Mouse (Mus musculus) hindbrain, embryonic 13.5 days (tissue): ENCODE measurements around the gene Slc22a3. TPM values are rescaled to one million over a fixed set of nuclear protein-coding genes. Genes with fewer than 3 reads are reported as not detected.

Source experiments
- ATAC-seq: fragments of 200-750 bp; cut with Nextera tagmentation; 2 replicates; pipeline ENCODE4 v1.8.0; 2017; ENCODE audit warnings: moderate TSS enrichment; ENCODE audit not compliant: low FRiP score
- H3K27ac ChIP-seq: fragments of 300-500 bp; sonication (generic); 2 replicates; pipeline ENCODE4 v1.5.1; 2015; ENCODE audit warnings: inconsistent platforms, mild to moderate bottlenecking, moderate library complexity
- H3K27me3 ChIP-seq: fragments of 300-500 bp; sonication (generic); 2 replicates; pipeline ENCODE4 v1.6.1; 2015; ENCODE audit warnings: mild to moderate bottlenecking, inconsistent platforms
- H3K36me3 ChIP-seq: fragments of 300-500 bp; sonication (generic); 2 replicates; pipeline ENCODE4 v1.6.1; 2015; ENCODE audit warnings: mild to moderate bottlenecking, inconsistent platforms
- H3K4me1 ChIP-seq: fragments of 300-500 bp; sonication (generic); replicated peaks from 2 replicates; pipeline ENCODE4 v1.6.1; 2015; ENCODE audit warnings: inconsistent platforms
- H3K4me2 ChIP-seq: fragments of 300-500 bp; sonication (generic); 2 replicates; pipeline ENCODE4 v1.6.1; 2015; ENCODE audit warnings: inconsistent platforms, mild to moderate bottlenecking, moderate library complexity
- H3K4me3 ChIP-seq: fragments of 300-500 bp; sonication (generic); 2 replicates; pipeline ENCODE4 v1.5.1; 2015; ENCODE audit warnings: mild to moderate bottlenecking, inconsistent platforms
- H3K9ac ChIP-seq: fragments of 300-500 bp; sonication (generic); 2 replicates; pipeline ENCODE4 v1.6.1; 2015; ENCODE audit warnings: mild to moderate bottlenecking, inconsistent platforms
- H3K9me3 ChIP-seq: fragments of 300-500 bp; sonication (generic); 2 replicates; pipeline ENCODE4 v1.6.1; 2016; ENCODE audit warnings: inconsistent platforms
- WGBS: fragments of 180-500 bp; shearing (Covaris S2); methylation state at CpG from one replicate; pipeline ENCODE4 v1.1.7; 2015; 5-methylcytosine and 5-hydroxymethylcytosine counted together
- polyA plus RNA-seq: library from polyadenylated mRNA; unstranded; fragments of >200 nt; fragmentation: Nextera tagmentation; extraction: Ambion mirVana; gene quantifications from 2 replicates; pipeline ENCODE4 v1.2.1, GENCODE M21; 2015

The Slc22a3 gene
- polyA plus RNA-seq, 1 experiment from 2014 or later = 0.66 TPM

DNA sequence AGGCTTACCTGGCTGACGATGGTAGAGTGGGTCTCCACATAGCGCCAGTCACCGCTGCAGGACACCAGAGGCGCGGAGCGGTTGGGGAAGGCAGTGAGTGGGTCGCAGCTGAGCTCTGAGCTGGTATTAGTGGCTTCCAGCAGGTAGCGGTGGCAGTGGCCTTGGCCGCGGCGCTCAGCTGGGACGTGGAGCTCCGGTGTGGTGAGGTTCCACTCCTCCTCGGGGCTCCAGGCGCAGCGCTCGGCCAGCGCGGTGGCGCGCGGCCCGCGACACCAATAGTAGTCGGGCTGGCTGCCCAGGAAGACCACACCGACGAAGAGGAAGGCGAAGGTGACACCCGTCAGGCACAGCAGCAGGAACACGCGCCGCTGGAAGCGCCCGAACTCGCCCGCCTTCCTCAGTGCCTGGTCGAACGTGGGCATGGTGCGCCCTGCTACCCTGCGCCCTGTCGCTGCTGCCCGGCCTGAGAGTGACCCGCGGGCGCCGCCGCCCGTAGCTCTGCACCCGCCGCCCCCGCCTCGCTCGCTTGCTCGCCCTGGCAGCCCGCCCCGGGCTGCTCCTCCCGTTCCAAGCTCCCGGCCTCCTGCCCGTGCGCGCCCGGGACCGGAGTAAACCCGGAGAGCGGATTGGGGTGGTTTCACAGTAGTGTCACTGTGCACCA, 471 bp downstream of the Slc22a3 start:
- H3K4me3 ChIP-seq = peak overlapping the region; percentile 39
- peaks cover 8% of the 10 kb centered on the region for H3K4me1 ChIP-seq
- no peak for ATAC-seq
- peaks cover 49% of the 10 kb centered on the region for H3K27me3 ChIP-seq
- 2% methylated on average over 65 of the region's 65 CpGs for WGBS
- H3K9ac ChIP-seq = peak overlapping the region; percentile 55; the same call in 1 of the 2 replicates
- peak overlapping the region; percentile 62 for H3K4me2 ChIP-seq
- H3K36me3 ChIP-seq = no peaks in the 10 kb centered on the region
- no peaks in the 10 kb centered on the region for H3K9me3 ChIP-seq
- no peak overlapping the region for H3K27ac ChIP-seq

DNA sequence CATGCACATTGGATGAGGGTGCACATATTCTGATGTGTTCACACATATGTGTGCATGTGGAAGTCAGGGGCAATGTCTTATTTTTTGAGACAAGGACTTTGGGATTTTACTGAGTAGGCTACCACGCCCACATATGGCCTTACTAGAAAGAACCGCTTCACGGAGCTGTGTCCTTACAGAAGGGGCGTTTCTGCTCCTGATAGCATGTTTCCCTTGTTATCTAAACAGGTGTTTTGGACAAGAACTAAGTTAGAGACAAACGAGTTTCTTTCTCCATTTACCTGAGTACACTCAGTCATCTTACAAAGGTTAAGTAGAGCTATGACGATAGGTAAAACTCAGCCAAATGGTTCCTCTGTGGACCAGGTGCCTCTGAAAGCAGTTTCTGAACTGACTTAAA, 1.8 kb downstream of the Slc22a3 start:
- no peak overlapping the region for H3K9ac ChIP-seq
- H3K27ac ChIP-seq = no peak overlapping the region
- H3K27me3 ChIP-seq = peaks cover 49% of the 10 kb centered on the region
- WGBS = 86% methylated on average over 6 of the region's 6 CpGs
- no peak overlapping the region for H3K4me3 ChIP-seq
- no peaks in the 10 kb centered on the region for H3K9me3 ChIP-seq
- H3K36me3 ChIP-seq = no peaks in the 10 kb centered on the region
- no peak for ATAC-seq
- H3K4me2 ChIP-seq = no peak overlapping the region
- H3K4me1 ChIP-seq = peaks cover 8% of the 10 kb centered on the region

DNA sequence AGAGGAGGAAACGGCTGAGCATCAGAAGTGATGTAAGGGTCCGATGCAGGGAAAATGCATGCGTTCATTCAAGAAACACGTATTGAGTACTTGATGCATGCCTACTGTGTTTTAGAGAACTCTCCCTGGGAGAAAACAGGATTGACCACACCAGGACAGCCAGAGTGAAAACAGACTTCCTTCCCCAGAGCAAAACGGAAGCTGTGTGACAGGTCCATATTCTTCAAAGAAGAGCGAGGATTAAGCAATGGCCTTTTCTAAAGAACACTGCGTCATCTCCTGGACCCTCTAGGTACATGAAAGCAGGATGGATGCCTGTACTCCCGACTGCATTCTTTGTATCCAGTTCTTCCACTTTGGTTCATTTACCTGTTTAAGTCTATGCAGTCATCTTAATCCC, 8.1 kb downstream of the Slc22a3 start:
- Histone ChIP-seq H3K4me1 (no peaks in the 10 kb centered on the region), H3K4me3 (no peak overlapping the region), H3K4me2 (no peak overlapping the region), H3K36me3 (no peaks in the 10 kb centered on the region), H3K9me3 (no peaks in the 10 kb centered on the region), H3K9ac (no peak overlapping the region), H3K27me3 (peaks cover 4% of the 10 kb centered on the region; the same call in 1 of the 2 replicates), H3K27ac (no peak overlapping the region)
- no peak for ATAC-seq
- 91% methylated on average over 8 of the region's 8 CpGs for WGBS

DNA sequence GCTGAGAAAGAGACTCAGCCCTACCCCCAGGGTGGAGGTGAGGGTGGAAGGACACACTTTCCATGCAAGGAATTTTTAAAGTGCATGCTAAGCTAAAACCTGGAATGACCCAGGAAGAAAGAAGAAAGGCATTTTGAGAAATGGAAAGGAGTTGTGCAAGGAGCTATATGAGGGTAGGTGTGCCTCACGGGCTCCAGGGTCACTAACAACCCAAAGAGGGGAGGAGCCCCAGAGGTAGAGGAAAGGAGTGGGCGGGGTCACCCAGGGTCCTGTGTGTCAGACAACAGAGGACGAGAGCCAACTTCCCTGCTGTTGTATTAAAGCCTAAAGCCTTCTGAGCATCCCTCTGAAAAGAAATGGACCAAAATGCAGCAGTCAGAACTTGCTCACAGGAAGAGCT, 11.9 kb downstream of the Slc22a3 start:
- no peaks in the 10 kb centered on the region for H3K27me3 ChIP-seq
- no peaks in the 10 kb centered on the region for H3K36me3 ChIP-seq
- H3K4me3 ChIP-seq = no peak overlapping the region
- no peaks in the 10 kb centered on the region for H3K4me1 ChIP-seq
- no peak overlapping the region for H3K9ac ChIP-seq
- H3K4me2 ChIP-seq = no peak overlapping the region
- H3K9me3 ChIP-seq = no peaks in the 10 kb centered on the region
- H3K27ac ChIP-seq = no peak overlapping the region
- ATAC-seq = no peak
- 50% methylated on average over 3 of the region's 3 CpGs for WGBS

DNA sequence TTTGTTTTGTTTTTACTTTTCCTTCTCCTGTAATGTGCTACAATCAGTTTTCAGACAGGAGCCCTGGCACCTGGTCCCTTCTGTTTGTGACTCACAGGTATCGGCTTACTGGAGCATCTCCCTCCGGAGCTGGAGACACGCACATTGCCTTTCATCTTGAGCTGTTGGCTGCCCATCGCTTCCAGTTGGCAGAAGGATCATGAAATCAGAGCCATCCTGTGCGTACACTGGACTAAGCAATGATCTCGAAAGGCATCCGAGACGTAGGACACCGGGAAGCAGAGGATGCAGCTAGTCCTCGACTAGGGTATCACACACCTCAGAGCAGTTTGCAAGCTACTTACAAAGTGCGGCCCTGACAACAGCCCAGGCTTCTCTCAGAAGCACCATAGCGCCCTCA, 15.9 kb downstream of the Slc22a3 start:
- Histone ChIP-seq H3K27ac (no peak overlapping the region), H3K36me3 (no peaks in the 10 kb centered on the region), H3K4me1 (no peaks in the 10 kb centered on the region), H3K4me2 (no peak overlapping the region), H3K27me3 (no peaks in the 10 kb centered on the region), H3K4me3 (no peak overlapping the region), H3K9me3 (no peaks in the 10 kb centered on the region), H3K9ac (no peak overlapping the region)
- ATAC-seq = no peak
- 95% methylated on average over 12 of the region's 12 CpGs for WGBS

DNA sequence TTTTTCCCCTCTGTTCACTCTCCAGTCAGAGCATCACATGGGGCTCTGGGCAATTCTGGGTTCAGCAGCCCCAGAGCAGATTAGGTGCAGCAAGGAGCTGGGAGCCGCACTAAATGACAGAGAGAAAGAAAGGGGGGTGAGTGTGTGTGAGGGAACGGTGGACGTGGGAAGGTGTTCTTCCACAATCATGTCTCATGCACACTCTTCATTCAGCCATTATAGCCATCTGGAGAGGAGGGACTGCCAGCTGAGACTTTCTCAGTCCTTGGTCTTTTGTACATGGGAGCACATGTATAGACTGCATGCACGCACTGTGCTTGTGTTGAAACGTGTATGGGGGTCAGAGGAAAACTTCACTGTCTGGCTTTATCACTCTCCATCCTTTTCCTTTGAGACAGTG, 17.6 kb downstream of the Slc22a3 start:
- no peak overlapping the region for H3K4me2 ChIP-seq
- H3K9ac ChIP-seq = no peak overlapping the region
- H3K27ac ChIP-seq = no peak overlapping the region
- H3K4me3 ChIP-seq = no peak overlapping the region
- H3K36me3 ChIP-seq = no peaks in the 10 kb centered on the region
- H3K27me3 ChIP-seq = no peaks in the 10 kb centered on the region
- ATAC-seq = no peak
- H3K4me1 ChIP-seq = no peaks in the 10 kb centered on the region
- WGBS = 84% methylated on average over 5 of the region's 5 CpGs
- no peaks in the 10 kb centered on the region for H3K9me3 ChIP-seq

DNA sequence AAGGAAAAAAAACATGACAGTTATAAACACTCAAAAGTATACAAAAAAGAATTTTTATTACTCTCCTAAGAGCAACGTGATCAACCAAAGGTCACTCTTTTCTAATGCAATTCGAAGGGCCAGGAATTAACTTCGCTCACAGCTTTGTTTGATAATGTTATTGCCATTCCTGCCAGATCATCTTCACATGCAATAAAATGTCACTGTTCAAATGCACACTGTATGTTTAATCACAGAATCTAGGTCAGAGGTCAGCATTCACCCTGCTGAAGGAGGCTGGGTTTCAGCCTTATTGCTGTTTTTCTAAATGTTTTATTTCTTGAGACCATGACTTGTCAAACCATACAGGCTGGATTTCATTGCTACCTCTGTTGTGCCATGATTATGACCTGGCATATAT, 21.8 kb downstream of the Slc22a3 start:
- no peak overlapping the region for H3K4me3 ChIP-seq
- WGBS = 94% methylated on average over 3 of the region's 3 CpGs
- H3K27ac ChIP-seq = no peak overlapping the region
- no peak for ATAC-seq
- no peak overlapping the region for H3K4me2 ChIP-seq
- H3K9ac ChIP-seq = no peak overlapping the region
- H3K9me3 ChIP-seq = no peaks in the 10 kb centered on the region
- no peaks in the 10 kb centered on the region for H3K4me1 ChIP-seq
- H3K36me3 ChIP-seq = no peaks in the 10 kb centered on the region
- no peaks in the 10 kb centered on the region for H3K27me3 ChIP-seq

DNA sequence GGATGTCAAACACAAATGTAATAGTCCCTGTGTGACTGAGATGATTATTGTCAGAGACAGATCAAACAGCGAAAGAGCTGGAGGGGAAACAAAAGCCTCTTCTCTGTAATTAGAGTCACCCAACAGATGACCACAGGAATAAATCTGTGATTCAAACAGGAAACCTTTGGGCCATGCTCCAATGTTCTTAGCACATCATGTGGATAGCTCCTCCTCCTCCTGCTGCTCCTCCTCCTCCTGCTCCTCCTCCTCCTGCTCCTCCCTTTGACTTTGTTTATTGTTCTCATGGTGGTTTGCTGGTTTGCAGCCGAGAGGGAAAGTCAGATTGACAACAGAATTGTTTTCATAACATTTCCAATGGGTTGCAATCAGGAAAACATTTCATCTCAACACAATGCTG, 28.1 kb downstream of the Slc22a3 start:
- no peak overlapping the region for H3K4me2 ChIP-seq
- ATAC-seq = no peak
- H3K27me3 ChIP-seq = no peaks in the 10 kb centered on the region
- 37% methylated on average over 2 of the region's 2 CpGs for WGBS
- no peak overlapping the region for H3K9ac ChIP-seq
- no peaks in the 10 kb centered on the region for H3K9me3 ChIP-seq
- H3K4me1 ChIP-seq = no peaks in the 10 kb centered on the region
- H3K4me3 ChIP-seq = no peak overlapping the region
- H3K36me3 ChIP-seq = no peaks in the 10 kb centered on the region
- no peak overlapping the region for H3K27ac ChIP-seq

DNA sequence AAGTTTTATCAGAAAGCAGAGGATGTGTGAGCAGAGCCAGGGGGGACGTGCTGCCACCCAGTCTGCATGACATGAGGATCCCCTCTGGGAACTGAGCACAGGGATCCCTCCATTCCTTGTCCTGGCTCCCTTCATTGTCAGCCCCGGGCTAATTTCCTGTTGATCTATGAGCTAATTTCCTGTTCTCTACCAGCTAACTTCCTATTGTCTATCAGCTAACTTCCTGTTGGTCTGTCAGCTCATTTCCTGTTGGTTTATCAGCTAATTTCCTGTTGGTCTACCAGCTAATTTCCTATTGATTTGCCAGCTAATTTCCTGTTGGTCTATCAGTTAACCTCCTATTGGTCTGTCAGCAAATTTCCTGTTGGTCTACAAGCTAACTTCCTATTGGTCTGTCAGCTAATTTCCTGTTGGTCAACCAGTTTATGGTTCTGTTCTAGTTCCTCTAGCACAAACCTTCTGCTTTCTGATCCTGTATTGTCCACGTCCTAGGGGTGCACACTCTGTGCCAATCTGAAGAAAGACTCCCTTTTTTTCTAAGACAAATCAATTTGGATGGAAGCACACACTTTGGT, 32.9 kb downstream of the Slc22a3 start:
- Histone ChIP-seq H3K27me3 (no peaks in the 10 kb centered on the region), H3K4me1 (no peaks in the 10 kb centered on the region), H3K27ac (no peak overlapping the region), H3K36me3 (no peaks in the 10 kb centered on the region), H3K9me3 (no peaks in the 10 kb centered on the region), H3K4me2 (no peak overlapping the region), H3K9ac (no peak overlapping the region), H3K4me3 (no peak overlapping the region)
- WGBS = 75% methylated on average over 3 of the region's 3 CpGs
- ATAC-seq = no peak

DNA sequence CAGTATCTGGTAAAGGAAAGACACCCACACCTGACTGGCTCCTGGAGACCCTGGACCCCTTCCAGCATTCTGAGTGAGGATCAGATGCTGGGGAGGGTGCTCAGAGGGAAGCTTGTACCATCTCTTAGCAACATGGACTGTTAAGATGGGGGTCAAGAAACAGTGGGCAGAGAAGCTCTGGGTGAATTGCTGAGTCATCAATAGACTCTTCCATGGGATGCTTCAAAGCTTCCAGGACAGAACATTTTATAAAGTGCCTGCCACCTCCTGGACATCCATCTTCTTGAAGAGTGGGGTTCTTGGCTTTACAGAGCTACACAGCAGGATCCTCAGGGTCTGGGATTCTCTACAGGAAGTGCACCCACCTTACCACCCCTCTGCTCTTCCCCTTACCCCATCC, 35.0 kb downstream of the Slc22a3 start:
- Histone ChIP-seq H3K4me3 (no peak overlapping the region), H3K4me1 (no peaks in the 10 kb centered on the region), H3K9ac (no peak overlapping the region), H3K4me2 (no peak overlapping the region), H3K36me3 (no peaks in the 10 kb centered on the region), H3K27me3 (no peaks in the 10 kb centered on the region), H3K27ac (no peak overlapping the region), H3K9me3 (no peaks in the 10 kb centered on the region)
- ATAC-seq = no peak

DNA sequence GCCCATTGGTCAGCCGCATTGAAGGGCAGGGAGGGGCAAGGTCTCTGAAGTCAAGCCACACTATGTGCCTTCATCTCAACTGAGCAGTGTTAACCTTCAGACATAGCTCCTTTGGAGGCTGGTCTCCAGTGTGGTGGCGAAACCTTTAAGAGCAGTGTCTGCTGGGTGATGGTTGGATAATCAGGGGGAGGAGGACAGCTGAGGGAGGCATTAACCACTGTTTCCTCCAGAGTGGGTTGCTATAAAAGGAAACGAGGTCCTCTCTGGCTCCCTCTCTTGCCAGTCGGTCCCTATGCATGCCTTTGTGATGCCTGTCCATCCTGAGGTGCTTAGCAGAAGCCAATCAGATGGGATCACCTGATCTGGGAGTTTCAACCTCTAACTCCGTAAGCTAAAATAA, 38.8 kb downstream of the Slc22a3 start:
- WGBS = 88% methylated on average over 5 of the region's 5 CpGs
- no peak for ATAC-seq

DNA sequence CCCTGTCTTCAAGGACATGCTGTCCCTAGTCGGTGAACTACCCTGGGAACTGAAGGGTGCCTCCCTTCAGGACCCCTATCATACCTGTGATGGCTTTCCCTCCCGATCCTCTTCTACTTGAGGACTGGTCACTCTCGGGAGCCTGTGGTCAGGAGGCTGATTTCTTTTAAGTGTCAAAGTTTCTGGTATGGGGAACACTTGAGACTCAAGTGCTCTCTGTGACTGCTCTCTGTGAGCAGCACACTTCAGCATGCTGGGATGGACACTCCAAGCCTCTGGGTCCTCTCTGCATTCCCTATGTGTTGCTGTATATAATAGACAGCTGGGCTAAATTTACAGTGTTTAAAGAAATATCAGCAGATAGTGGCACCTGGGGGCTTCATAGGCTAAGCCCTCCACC, 39.9 kb downstream of the Slc22a3 start:
- Histone ChIP-seq H3K9me3 (no peaks in the 10 kb centered on the region), H3K27me3 (no peaks in the 10 kb centered on the region), H3K4me2 (no peak overlapping the region), H3K36me3 (no peaks in the 10 kb centered on the region), H3K4me1 (no peaks in the 10 kb centered on the region), H3K27ac (no peak overlapping the region), H3K4me3 (no peak overlapping the region), H3K9ac (no peak overlapping the region)
- 87% methylated on average over 3 of the region's 3 CpGs for WGBS
- ATAC-seq = no peak

More for the DNA sequence above, 38.8 kb downstream of the Slc22a3 start:
- Histone ChIP-seq H3K9ac (no peak overlapping the region), H3K4me1 (no peaks in the 10 kb centered on the region), H3K36me3 (no peaks in the 10 kb centered on the region), H3K4me3 (no peak overlapping the region), H3K27me3 (no peaks in the 10 kb centered on the region), H3K9me3 (no peaks in the 10 kb centered on the region), H3K4me2 (no peak overlapping the region), H3K27ac (no peak overlapping the region)

DNA sequence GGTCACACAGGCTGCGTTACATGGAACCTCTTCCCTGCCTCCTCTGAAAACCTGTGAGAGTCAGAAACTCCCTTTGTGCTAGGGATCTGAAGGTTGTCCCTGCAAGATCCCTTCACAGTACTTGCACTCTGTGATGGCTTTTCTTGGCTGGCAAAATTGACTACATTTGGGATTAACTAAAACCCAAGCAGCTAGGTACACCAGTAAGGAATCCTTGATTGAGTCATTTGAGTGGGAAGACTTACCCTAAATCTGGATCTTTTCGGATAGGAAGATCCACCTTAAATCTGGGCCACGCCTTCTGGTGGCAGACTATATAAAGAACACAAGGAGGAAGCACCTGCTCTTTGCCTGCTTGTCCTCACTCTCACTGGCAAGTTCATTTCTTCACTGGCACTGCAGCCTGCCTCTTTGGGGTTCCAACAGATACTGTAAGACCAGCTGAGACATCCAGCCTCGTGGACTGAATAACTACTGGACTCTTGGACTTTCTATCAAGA, 41.0 kb downstream of the Slc22a3 start:
- no peak for ATAC-seq
- H3K4me2 ChIP-seq = no peak overlapping the region
- H3K4me1 ChIP-seq = no peaks in the 10 kb centered on the region
- no peaks in the 10 kb centered on the region for H3K36me3 ChIP-seq
- no peaks in the 10 kb centered on the region for H3K9me3 ChIP-seq
- 82% methylated on average over 4 of the region's 4 CpGs for WGBS
- H3K27me3 ChIP-seq = no peaks in the 10 kb centered on the region
- no peak overlapping the region for H3K4me3 ChIP-seq
- H3K9ac ChIP-seq = no peak overlapping the region
- H3K27ac ChIP-seq = no peak overlapping the region
